Comparison of ENCODE assay signal across 11 mouse cellular contexts in the genomic region with DNA sequence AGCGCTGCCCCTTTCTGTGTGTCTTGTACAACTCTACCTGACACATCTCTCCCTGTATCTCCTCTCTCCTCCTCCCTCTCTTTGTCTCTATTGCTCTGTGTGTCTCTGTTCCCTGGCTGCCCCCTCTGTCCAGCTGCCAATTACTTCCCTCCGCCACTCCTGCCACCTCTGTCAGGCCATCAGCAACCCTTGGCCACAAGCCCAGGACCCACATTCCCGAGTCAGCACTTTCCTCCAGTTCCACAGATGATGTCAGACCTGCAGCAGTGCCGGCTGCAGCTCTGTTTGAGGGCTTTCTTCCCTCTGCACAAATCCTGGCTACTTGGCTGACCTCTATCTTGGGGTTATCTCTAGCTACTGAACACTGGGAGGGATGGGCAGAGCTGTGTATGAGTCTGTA. TPM values are rescaled to one million over a fixed set of nuclear protein-coding genes. Genes with fewer than 3 reads are reported as not detected.
A peak's percentile ranks its signal among the peaks of the same experiment; 100 is the strongest.
DNase-seq lines count a peak whose midpoint lies in the region; ATAC-seq lines count a peak whose summit lies in the region.
"Had no signal": no experiment of that assay in that cellular context is flagged by ENCODE, and none has a peak within 500 bp of the region (broad histone marks: within the 10 kb centered on the region; RNA-seq: fewer than 3 reads in every experiment).

No protein-coding gene starts in this region.

- H3K27me3 ChIP-seq in heart, embryonic 10.5 days (ENCODE audit: insufficient read depth, poor library complexity, severe bottlenecking): peaks cover 23% of the 10 kb centered on the region
- H3K27me3 ChIP-seq in heart, embryonic 16.5 days (ENCODE audit: control insufficient read depth, insufficient read depth, low read length): peaks cover 5% of the 10 kb centered on the region; the same call in 1 of the 2 replicates

- WGBS in heart, embryonic 10.5 days: 40% methylated on average over 4 of the region's 4 CpGs
- 17% methylated on average over 4 of the region's 4 CpGs for WGBS in heart, embryonic 16.5 days

- H3K4me1 ChIP-seq in heart, embryonic 10.5 days: peaks cover 19% of the 10 kb centered on the region
- peaks cover 17% of the 10 kb centered on the region for H3K4me1 ChIP-seq in heart, embryonic 16.5 days (ENCODE audit: control insufficient read depth, insufficient read depth, low read length)

- no peaks in the 10 kb centered on the region for H3K9me3 ChIP-seq in heart, embryonic 10.5 days
- H3K9me3 ChIP-seq in heart, embryonic 16.5 days (replicated peaks; ENCODE audit: control insufficient read depth, low read length): 0 out of 2 replicates have a peak, but pooled peaks cover 6% of the 10 kb centered on the region
- H3K9me3 ChIP-seq: limb, embryonic 12.5 days had no signal

- no peaks in the 10 kb centered on the region for H3K36me3 ChIP-seq in heart, embryonic 10.5 days
- H3K36me3 ChIP-seq in heart, embryonic 16.5 days (ENCODE audit: control insufficient read depth, insufficient read depth): no peaks in the 10 kb centered on the region
- H3K36me3 ChIP-seq: limb, embryonic 12.5 days had no signal

- no peak overlapping the region for H3K4me3 ChIP-seq in heart, embryonic 10.5 days
- no peak overlapping the region for H3K4me3 ChIP-seq in heart, embryonic 16.5 days (ENCODE audit: low read length)
- H3K4me3 ChIP-seq: limb, embryonic 12.5 days had no signal

- ATAC-seq in heart, embryonic 16.5 days (replicated peaks; ENCODE audit: extremely low read depth, insufficient read depth, low FRiP score): 0 out of 2 replicates have a peak, but pooled peaks have one; percentile 28

- no peak overlapping the region for H3K4me2 ChIP-seq in heart, embryonic 16.5 days (ENCODE audit: low read depth, low read length)
- H3K4me2 ChIP-seq: limb, embryonic 12.5 days had no signal

- H3K9ac ChIP-seq in heart, embryonic 16.5 days (ENCODE audit: low read length): no peak overlapping the region
- H3K9ac ChIP-seq: limb, embryonic 12.5 days had no signal

- H3K27ac ChIP-seq in heart, embryonic 10.5 days: no peak overlapping the region
- H3K27ac ChIP-seq in heart, embryonic 16.5 days (ENCODE audit: low read length): peak overlapping the region; percentile 39; the same call in 1 of the 2 replicates
- H3K27ac ChIP-seq: kidney, postnatal 0 days; limb, embryonic 12.5 days had no signal

- DNase-seq in heart, adult 18-20 months: peak; percentile 71 to 79
- DNase-seq in heart, embryonic 10.5 days (ENCODE audit: low spot score): no peak
- DNase-seq in retina, postnatal 1 day: peak; percentile 71
- DNase-seq in retina, embryonic 14.5 days (ENCODE audit: low spot score): no peak
- DNase-seq in lung, postnatal 36 days: peak; percentile 25
- DNase-seq in thymus, postnatal 10 days (ENCODE audit: low spot score in 2 of 2): no peak
- no peak for DNase-seq in embryo, embryonic 10.5 days (ENCODE audit: low spot score)
- DNase-seq: thymus, postnatal 36 days had no signal

RNA-seq across cellular contexts. Expression of a gene that starts 5.6 kb away (rescaled TPM):
- 1 to 10 TPM; 2.3 to 2.9 TPM for total RNA-seq in heart, adult 18-20 months (2021)
- polyA plus RNA-seq in heart, embryonic 10.5 days (2016; fragmentation: Nextera tagmentation; extraction: Ambion mirVana): 0.74 and 0.78 TPM in 2 replicates
- polyA plus RNA-seq in heart, embryonic 16.5 days (2015; fragmentation: Nextera tagmentation; extraction: Ambion mirVana): 0.62 and 0.70 TPM in 2 replicates

RNA-seq across cellular contexts. Expression of a gene that starts 7.3 kb away (rescaled TPM):
- under 1 TPM; 0.30 to 0.31 TPM for total RNA-seq in heart, adult 18-20 months (2021)
- 0.49 and 0.83 TPM in 2 replicates for polyA plus RNA-seq in heart, embryonic 10.5 days (2016; fragmentation: Nextera tagmentation; extraction: Ambion mirVana)
- 0.32 and 0.41 TPM in 2 replicates for polyA plus RNA-seq in heart, embryonic 16.5 days (2015; fragmentation: Nextera tagmentation; extraction: Ambion mirVana)

RNA-seq across cellular contexts. Expression of a gene that starts 50.5 kb away (rescaled TPM):
- 10 to 100 TPM; 31.2 to 66.0 TPM for total RNA-seq in heart, adult 18-20 months (2021)
- 1.2 and 1.7 TPM in 2 replicates for polyA plus RNA-seq in heart, embryonic 10.5 days (2016; fragmentation: Nextera tagmentation; extraction: Ambion mirVana)
- 1.2 and 1.3 TPM in 2 replicates for polyA plus RNA-seq in heart, embryonic 16.5 days (2015; fragmentation: Nextera tagmentation; extraction: Ambion mirVana)

Comparison
In these comparisons a context has a peak if more than half of its experiments do, and no peak if none do; other contexts are left out.
1. DNase-seq: peak in heart, adult 18-20 months (2 of 2), retina, postnatal 1 day (single experiment) and lung, postnatal 36 days (single experiment); none in heart, embryonic 10.5 days (single experiment), retina, embryonic 14.5 days (single experiment), thymus, postnatal 10 days (0 of 2) and embryo, embryonic 10.5 days (single experiment).